Mouse (Mus musculus): ENCODE measurements around the gene Fbln5.

DNA sequence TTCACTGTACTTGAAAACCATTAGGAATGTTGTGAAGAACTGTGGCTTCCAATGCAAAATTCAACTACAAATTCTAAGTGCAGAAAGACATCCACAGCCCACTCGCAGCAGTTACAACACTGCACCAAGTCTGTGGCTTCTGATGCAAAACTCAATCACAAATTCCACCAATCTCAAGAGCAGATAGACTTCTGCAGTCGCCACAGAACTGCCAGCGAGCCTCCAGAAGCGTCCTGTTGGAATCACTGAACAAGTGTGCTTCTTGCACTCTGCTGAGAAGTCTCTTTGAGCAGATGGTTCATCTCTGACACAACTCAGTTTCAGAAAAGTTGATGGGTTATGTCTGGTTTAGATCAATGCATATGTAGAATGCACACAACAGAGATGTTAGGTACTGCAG is 15.9 kb upstream of the Fbln5 start:
- TF ChIP-seq CTCF (IDR thresholded peaks at IDR 0.05; ENCODE audit: borderline replicate concordance, insufficient read depth, low read length) (no peak), POLR2A (IDR thresholded peaks at IDR 0.05; ENCODE audit: low read depth, low read length) (no peak)

Measured in embryonic fibroblast, embryonic 13.5 days (primary cell).